Mouse (Mus musculus) forebrain, embryonic 16.5 days (tissue): ENCODE results near the gene Foxb1. TPM values are rescaled to one million over a fixed set of nuclear protein-coding genes. Genes with fewer than 3 reads are reported as not detected.

Experiments
- ATAC-seq: fragments of 200-750 bp; cut with Nextera tagmentation; 2 replicates; pipeline ENCODE4 v1.8.0; 2017; ENCODE audit warnings: mild to moderate bottlenecking, moderate library complexity
- H3K27ac ChIP-seq: fragments of 300-500 bp; sonication (generic); 2 replicates; pipeline ENCODE4 v1.5.1; 2014; ENCODE audit warnings: low read length, control low read depth
- H3K27me3 ChIP-seq: fragments of 300-500 bp; sonication (generic); replicated peaks from 2 replicates; pipeline ENCODE4 v1.6.1; 2014; ENCODE audit warnings: low read length; ENCODE audit not compliant: control insufficient read depth, insufficient read depth
- H3K36me3 ChIP-seq: fragments of 300-500 bp; sonication (generic); 2 replicates; pipeline ENCODE4 v1.6.1; 2014; ENCODE audit not compliant: control insufficient read depth, insufficient read depth
- H3K4me1 ChIP-seq: fragments of 300-500 bp; sonication (generic); replicated peaks from 2 replicates; pipeline ENCODE4 v1.6.1; 2014; ENCODE audit warnings: low read length; ENCODE audit not compliant: control insufficient read depth, insufficient read depth
- H3K4me2 ChIP-seq: fragments of 300-500 bp; sonication (generic); 2 replicates; pipeline ENCODE4 v1.6.1; 2014; ENCODE audit warnings: mild to moderate bottlenecking, low read length, control low read depth
- H3K4me3 ChIP-seq: fragments of 300-500 bp; sonication (generic); replicated peaks from 2 replicates; pipeline ENCODE4 v1.5.1; 2014; ENCODE audit warnings: mild to moderate bottlenecking, low read length, control low read depth
- H3K9ac ChIP-seq: fragments of 300-500 bp; sonication (generic); replicated peaks from 2 replicates; pipeline ENCODE4 v1.6.1; 2014; ENCODE audit warnings: low read depth, low read length, control low read depth
- H3K9me3 ChIP-seq: fragments of 300-500 bp; sonication (generic); 2 replicates; pipeline ENCODE4 v1.6.1; 2016; ENCODE audit warnings: low read length; ENCODE audit not compliant: control insufficient read depth
- WGBS: fragments of 180-500 bp; shearing (Covaris S2); extraction: QIAGEN DNeasy Blood & Tissue Kit; methylation state at CpG from one replicate; pipeline ENCODE4 v1.1.7; 2014; 5-methylcytosine and 5-hydroxymethylcytosine counted together
- polyA plus RNA-seq: library from polyadenylated mRNA; unstranded; fragments of >200 nt; fragmentation: Nextera tagmentation; extraction: Ambion mirVana; gene quantifications from 2 replicates; pipeline ENCODE4 v1.2.1, GENCODE M21; 2015

The Foxb1 gene
- polyA plus RNA-seq = 0.21 and 0.86 TPM in 2 replicates

- Histone ChIP-seq H3K36me3 (no peaks in the 10 kb centered on the region), H3K4me1 (no peaks in the 10 kb centered on the region; the same call in 1 of the 2 replicates), H3K27me3 (peaks cover 66% of the 10 kb centered on the region), H3K4me2 (no peak within 1 kb of the TSS; the same call in 1 of the 2 replicates), H3K9me3 (no peaks in the 10 kb centered on the region), H3K4me3 (no peak within 1 kb of the TSS), H3K27ac (no peak within 1 kb of the TSS), H3K9ac (no peak within 1 kb of the TSS)
- no peak for ATAC-seq
- WGBS = 0% methylated on average over 60 of the region's 60 CpGs
These were observed at the start of gene Foxb1 for GRCm38 (mm10) chr9:69760371-69761301. TSS of gene Foxb1 (minus strand) at chr9:69760940.

- 59% methylated on average over 7 of the region's 7 CpGs for WGBS
- Histone ChIP-seq H3K4me3 (no peak overlapping the region), H3K27ac (no peak overlapping the region), H3K9ac (no peak overlapping the region), H3K4me1 (no peaks in the 10 kb centered on the region), H3K27me3 (peaks cover 8% of the 10 kb centered on the region; the same call in 1 of the 2 replicates), H3K4me2 (no peak overlapping the region), H3K9me3 (peaks cover 2% of the 10 kb centered on the region), H3K36me3 (no peaks in the 10 kb centered on the region)
- no peak for ATAC-seq
These were observed 29.8 kb upstream of the Foxb1 start for GRCm38 (mm10) chr9:69790562-69790961.

GRCm38 (mm10) chr9:69779996-69780395 lies 19.3 kb upstream of the Foxb1 start:
- no peak overlapping the region for H3K27ac ChIP-seq
- WGBS = 87% methylated on average over 2 of the region's 2 CpGs
- ATAC-seq = no peak
- H3K27me3 ChIP-seq = peaks cover 43% of the 10 kb centered on the region
- H3K4me1 ChIP-seq = no peaks in the 10 kb centered on the region
- no peak overlapping the region for H3K4me2 ChIP-seq
- no peak overlapping the region for H3K4me3 ChIP-seq
- H3K9me3 ChIP-seq = no peaks in the 10 kb centered on the region
- no peaks in the 10 kb centered on the region for H3K36me3 ChIP-seq
- H3K9ac ChIP-seq = no peak overlapping the region

DNA sequence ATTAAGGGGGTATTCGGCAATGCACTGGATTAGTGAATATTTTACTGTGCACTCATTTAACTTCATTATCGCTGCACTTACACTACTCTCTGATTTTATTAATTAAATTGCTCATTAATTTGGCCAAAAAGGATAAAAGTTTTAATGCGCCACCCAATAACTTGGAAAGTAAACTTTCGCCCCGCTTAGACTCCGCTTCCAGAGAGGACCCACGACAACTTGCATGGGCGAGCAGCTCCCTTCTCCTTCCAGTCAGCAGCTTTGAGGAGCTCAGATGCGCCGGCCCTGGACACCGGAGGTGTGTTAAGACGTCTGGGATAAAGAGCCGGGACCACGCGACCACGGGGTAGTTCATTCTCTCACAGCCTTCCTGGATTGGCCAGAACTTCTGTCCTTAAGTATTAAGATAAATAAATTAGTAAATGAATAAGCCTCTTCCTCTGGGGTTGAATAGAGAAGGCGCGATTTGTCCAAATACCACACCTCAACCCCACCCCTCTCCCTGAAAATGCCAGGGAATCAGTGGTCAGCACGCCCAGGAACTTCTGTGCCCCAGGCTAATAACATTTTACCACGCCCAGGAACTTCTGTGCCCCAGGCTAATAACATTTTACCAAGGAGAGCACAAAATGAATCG lies 9.3 kb upstream of the Foxb1 start:
- Histone ChIP-seq H3K4me2 (no peak overlapping the region), H3K36me3 (no peaks in the 10 kb centered on the region), H3K9ac (no peak overlapping the region), H3K4me1 (peaks cover 8% of the 10 kb centered on the region), H3K27me3 (peaks cover 88% of the 10 kb centered on the region), H3K4me3 (no peak overlapping the region), H3K9me3 (no peaks in the 10 kb centered on the region), H3K27ac (no peak overlapping the region)
- peak; percentile 47 for ATAC-seq
- 2% methylated on average over 21 of the region's 21 CpGs for WGBS

DNA sequence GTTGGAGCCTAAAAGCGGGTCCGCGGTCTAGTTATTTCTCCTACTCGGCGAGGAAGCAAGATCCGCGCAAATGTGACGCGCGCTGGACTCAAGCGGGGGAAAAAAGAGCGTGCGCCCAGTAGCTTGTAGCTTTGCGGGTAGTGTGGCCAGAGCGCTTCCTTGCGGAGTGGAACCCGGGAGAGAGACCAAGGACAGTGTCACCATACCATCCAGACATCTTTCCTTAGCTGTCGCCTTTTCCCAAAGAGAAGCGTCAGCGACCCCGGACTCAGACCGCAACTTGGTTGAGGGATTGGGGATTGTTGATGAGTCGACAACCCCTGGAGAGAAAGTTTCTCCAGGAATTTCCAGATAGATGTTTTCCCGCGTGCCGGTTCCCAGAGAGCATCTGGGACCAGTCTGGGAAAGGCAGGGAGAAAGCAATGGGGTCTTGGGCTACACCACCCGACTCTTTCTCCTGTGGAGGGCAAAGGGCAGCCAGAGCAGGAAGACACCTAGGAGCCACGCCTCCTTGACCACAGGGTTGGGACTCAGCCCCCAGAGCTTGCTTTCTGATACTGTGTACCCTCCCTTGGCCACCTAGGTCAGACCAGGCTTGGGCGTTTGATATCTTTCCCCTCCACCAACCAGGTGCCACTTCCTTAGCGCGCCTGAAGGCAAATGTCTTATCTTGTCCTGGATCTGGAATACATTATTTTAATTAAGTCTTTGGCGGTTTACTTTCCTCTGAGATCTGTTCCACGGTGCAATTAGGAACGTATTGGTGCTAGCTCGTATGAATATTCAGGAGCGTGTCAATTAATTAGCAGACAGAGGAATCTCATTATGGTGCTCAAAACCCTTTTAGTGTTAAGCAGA lies 8.6 kb upstream of the Foxb1 start:
- Histone ChIP-seq H3K9ac (no peak overlapping the region), H3K4me1 (peaks cover 8% of the 10 kb centered on the region), H3K27ac (no peak overlapping the region), H3K36me3 (no peaks in the 10 kb centered on the region), H3K4me3 (no peak overlapping the region), H3K27me3 (peaks cover 83% of the 10 kb centered on the region), H3K4me2 (no peak overlapping the region), H3K9me3 (no peaks in the 10 kb centered on the region)
- WGBS = 1% methylated on average over 36 of the region's 36 CpGs
- peak; percentile 77 for ATAC-seq

- peaks cover 78% of the 10 kb centered on the region for H3K27me3 ChIP-seq
- under 1% methylated on average over 28 of the region's 28 CpGs for WGBS
- no peaks in the 10 kb centered on the region for H3K9me3 ChIP-seq
- no peaks in the 10 kb centered on the region for H3K36me3 ChIP-seq
- no peak overlapping the region for H3K9ac ChIP-seq
- no peak overlapping the region for H3K4me3 ChIP-seq
- no peak overlapping the region for H3K4me2 ChIP-seq
- H3K4me1 ChIP-seq = peaks cover 8% of the 10 kb centered on the region
- no peak for ATAC-seq
- no peak overlapping the region for H3K27ac ChIP-seq
These were observed 7.6 kb upstream of the Foxb1 start for GRCm38 (mm10) chr9:69768136-69768875.

DNA sequence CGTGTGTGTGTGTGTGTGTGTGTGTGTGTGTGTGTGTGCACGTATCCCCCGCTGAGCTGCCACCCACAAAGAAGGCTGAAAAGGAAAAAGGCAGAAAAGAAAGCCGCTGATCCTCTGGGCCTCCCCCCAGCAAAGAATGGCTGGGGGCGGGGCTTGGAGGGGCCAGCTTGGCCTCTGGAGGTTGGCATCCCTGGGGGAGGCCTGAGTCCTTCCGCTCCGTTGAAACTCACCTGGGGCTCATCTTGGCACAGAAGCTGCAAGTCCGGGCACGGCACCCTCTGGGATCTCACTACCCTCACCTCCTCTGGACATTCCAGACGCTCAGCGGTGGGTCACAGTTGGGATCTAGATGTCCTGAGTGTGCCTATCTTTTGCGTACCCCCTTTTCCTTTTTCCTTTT lies 6.7 kb upstream of the Foxb1 start:
- Histone ChIP-seq H3K36me3 (no peaks in the 10 kb centered on the region), H3K9me3 (no peaks in the 10 kb centered on the region), H3K27me3 (peaks cover 77% of the 10 kb centered on the region), H3K4me1 (peaks cover 8% of the 10 kb centered on the region), H3K4me3 (no peak overlapping the region), H3K4me2 (no peak overlapping the region), H3K9ac (no peak overlapping the region), H3K27ac (no peak overlapping the region)
- no peak for ATAC-seq
- 1% methylated on average over 12 of the region's 12 CpGs for WGBS

- H3K36me3 ChIP-seq = no peaks in the 10 kb centered on the region
- H3K9ac ChIP-seq = no peak overlapping the region
- no peak for ATAC-seq
- H3K4me3 ChIP-seq = no peak overlapping the region
- H3K27me3 ChIP-seq = peaks cover 75% of the 10 kb centered on the region
- H3K4me2 ChIP-seq = no peak overlapping the region
- H3K4me1 ChIP-seq = peaks cover 8% of the 10 kb centered on the region
- no peaks in the 10 kb centered on the region for H3K9me3 ChIP-seq
- 0% methylated on average over 4 of the region's 4 CpGs for WGBS
- H3K27ac ChIP-seq = no peak overlapping the region
These were observed 6.2 kb upstream of the Foxb1 start for GRCm38 (mm10) chr9:69766936-69767335.
